Mouse (Mus musculus) myocyte (in vitro differentiated cells): ENCODE measurements at regions not wholly inside any gene's neighbourhood (a gene's known extent, or its start where the extent isn't known, plus 50 kb on each side); places are given as distances from the start of the nearest gene placed in this dataset.

Source experiments
- E2F4 ChIP-seq: IDR thresholded peaks from one replicate; pipeline ENCODE4 v1.6.1; 2011; ENCODE audit warnings: mild to moderate bottlenecking, control low read depth, moderate library complexity; ENCODE audit not compliant: insufficient read depth
- MAX ChIP-seq: IDR thresholded peaks from one replicate; pipeline ENCODE4 v1.6.1; 2011; ENCODE audit warnings: low read depth, mild to moderate bottlenecking, control low read depth
- MYOD1 ChIP-seq, 3 experiments: IDR thresholded peaks; one replicate each; pipeline ENCODE4 v1.6.1; 2011; ENCODE audit warnings: control low read depth in 2 of 3, low read depth in 2 of 3, mild to moderate bottlenecking in 2 of 3, moderate library complexity in 1 of 3; ENCODE audit not compliant: insufficient read length in 2 of 3, control insufficient read depth in 1 of 3
- MYOG ChIP-seq, 3 experiments: IDR thresholded peaks; one replicate each; pipeline ENCODE4 v1.6.1; 2011; ENCODE audit warnings: control low read depth in 2 of 3, low read depth in 2 of 3, mild to moderate bottlenecking in 2 of 3; ENCODE audit not compliant: insufficient read length in 2 of 3, control insufficient read depth in 1 of 3, insufficient read depth in 1 of 3
- POLR2A ChIP-seq: IDR thresholded peaks from one replicate; pipeline ENCODE4 v1.6.1; 2011; ENCODE audit warnings: low read depth, mild to moderate bottlenecking, control low read depth, moderate library complexity; ENCODE audit not compliant: insufficient read length
- POLR2AphosphoS2 ChIP-seq: IDR thresholded peaks from one replicate; pipeline ENCODE4 v1.6.1; 2011; ENCODE audit warnings: low read depth, control low read depth; ENCODE audit not compliant: insufficient read length
- SRF ChIP-seq: IDR thresholded peaks from one replicate; pipeline ENCODE4 v1.6.1; 2011; ENCODE audit warnings: low read depth; ENCODE audit not compliant: control insufficient read depth, insufficient read length
- TCF12 ChIP-seq: IDR thresholded peaks from one replicate; pipeline ENCODE4 v1.6.1; 2011; ENCODE audit warnings: mild to moderate bottlenecking, control low read depth; ENCODE audit not compliant: poor library complexity, insufficient read depth, severe bottlenecking
- USF1 ChIP-seq: IDR thresholded peaks from one replicate; pipeline ENCODE4 v1.6.1; 2011; ENCODE audit warnings: low read depth, mild to moderate bottlenecking, control low read depth, moderate library complexity

GRCm38 (mm10) chr16:75663871-75664270, 71.2 kb downstream of the Rbm11 start:
- TF ChIP-seq USF1 (no peak), MAX (no peak), POLR2A (no peak), POLR2AphosphoS2 (no peak), MYOG (IDR thresholded peaks at IDR 0.05; ENCODE audit: control insufficient read depth in 1 of 3, insufficient read depth in 1 of 3, insufficient read length in 2 of 3, low read depth in 2 of 3) (no peak), E2F4 (no peak), SRF (no peak), TCF12 (no peak), MYOD1 (IDR thresholded peaks at IDR 0.05; ENCODE audit: control insufficient read depth in 1 of 3, insufficient read length in 2 of 3, low read depth in 2 of 3) (no peak)
